Mouse (Mus musculus) limb, embryonic 15.5 days (tissue): ENCODE measurements at regions not wholly inside any gene's neighbourhood (a gene's known extent, or its start where the extent isn't known, plus 50 kb on each side); places are given as distances from the start of the nearest gene placed in this dataset.

Experiments used
- ATAC-seq: fragments of 200-750 bp; cut with Nextera tagmentation; 2 replicates; pipeline ENCODE4 v1.8.0; 2017; ENCODE audit warnings: low read depth, moderate TSS enrichment; ENCODE audit not compliant: insufficient number of reproducible peaks, low FRiP score, low TSS enrichment
- H3K27ac ChIP-seq: fragments of 300-500 bp; sonication (generic); 2 replicates; pipeline ENCODE4 v1.5.1; 2015; ENCODE audit warnings: moderate library complexity, mild to moderate bottlenecking, inconsistent platforms
- H3K27me3 ChIP-seq: fragments of 300-500 bp; sonication (generic); 2 replicates; pipeline ENCODE4 v1.6.1; 2015; ENCODE audit warnings: inconsistent platforms
- H3K36me3 ChIP-seq: fragments of 300-500 bp; sonication (generic); 2 replicates; pipeline ENCODE4 v1.6.1; 2015; ENCODE audit warnings: inconsistent platforms
- H3K4me1 ChIP-seq: fragments of 300-500 bp; sonication (generic); 2 replicates; pipeline ENCODE4 v1.6.1; 2015; ENCODE audit warnings: inconsistent platforms
- H3K4me2 ChIP-seq: fragments of 300-500 bp; sonication (generic); 2 replicates; pipeline ENCODE4 v1.6.1; 2015; ENCODE audit warnings: mild to moderate bottlenecking, inconsistent platforms
- H3K4me3 ChIP-seq: fragments of 300-500 bp; sonication (generic); 2 replicates; pipeline ENCODE4 v1.5.1; 2015; ENCODE audit warnings: mild to moderate bottlenecking, inconsistent platforms
- H3K9ac ChIP-seq: fragments of 300-500 bp; sonication (generic); 2 replicates; pipeline ENCODE4 v1.6.1; 2015; ENCODE audit warnings: inconsistent platforms
- H3K9me3 ChIP-seq: fragments of 300-500 bp; sonication (generic); 2 replicates; pipeline ENCODE4 v1.6.1; 2016; ENCODE audit warnings: inconsistent platforms
- WGBS: fragments of 180-500 bp; shearing (Covaris S2); methylation state at CpG from one replicate; pipeline ENCODE4 v1.1.7; 2015; 5-methylcytosine and 5-hydroxymethylcytosine counted together

DNA sequence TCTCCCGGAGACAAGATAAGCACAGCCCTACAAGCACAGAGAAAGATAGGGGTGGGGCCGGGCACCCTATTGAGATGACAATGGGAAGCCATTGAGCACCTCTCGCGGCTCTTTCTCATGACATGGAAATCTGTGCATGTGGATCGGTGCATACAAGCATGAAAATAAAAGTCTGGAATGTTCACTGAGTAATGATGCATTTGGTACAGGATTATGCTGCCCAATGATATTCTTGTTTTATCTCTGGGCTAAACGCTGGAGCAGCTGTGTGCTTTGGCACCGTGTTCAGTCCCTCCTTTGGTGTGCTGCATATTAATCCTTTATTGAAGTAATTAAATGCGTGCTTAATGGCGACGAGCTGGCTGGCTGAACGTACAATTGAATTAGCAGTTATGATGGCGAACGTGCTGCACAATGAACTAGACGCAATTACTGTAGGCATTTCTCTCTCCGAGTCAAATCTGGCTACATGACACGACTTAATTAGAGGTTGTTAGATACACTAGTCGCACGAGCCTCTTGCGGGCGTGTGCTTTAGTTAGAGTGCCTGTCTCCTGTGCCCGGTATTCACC lies 245.6 kb downstream of the Gpat3 start:
- Histone ChIP-seq H3K4me3 (no peak overlapping the region), H3K36me3 (no peaks in the 10 kb centered on the region), H3K4me1 (no peaks in the 10 kb centered on the region), H3K4me2 (no peak overlapping the region), H3K9me3 (no peaks in the 10 kb centered on the region), H3K9ac (no peak overlapping the region), H3K27me3 (no peaks in the 10 kb centered on the region), H3K27ac (no peak overlapping the region)
- WGBS: 46% methylated on average over 21 of the region's 21 CpGs
- ATAC-seq: no peak

GRCm38 (mm10) chr5:101090415-101091026 lies 245.0 kb downstream of the Gpat3 start:
- Histone ChIP-seq H3K9ac (no peak overlapping the region), H3K4me2 (no peak overlapping the region), H3K27me3 (no peaks in the 10 kb centered on the region), H3K27ac (no peak overlapping the region), H3K36me3 (no peaks in the 10 kb centered on the region), H3K9me3 (no peaks in the 10 kb centered on the region), H3K4me1 (no peaks in the 10 kb centered on the region), H3K4me3 (no peak overlapping the region)
- no peak for ATAC-seq
- WGBS: 60% methylated on average over 7 of the region's 7 CpGs

DNA sequence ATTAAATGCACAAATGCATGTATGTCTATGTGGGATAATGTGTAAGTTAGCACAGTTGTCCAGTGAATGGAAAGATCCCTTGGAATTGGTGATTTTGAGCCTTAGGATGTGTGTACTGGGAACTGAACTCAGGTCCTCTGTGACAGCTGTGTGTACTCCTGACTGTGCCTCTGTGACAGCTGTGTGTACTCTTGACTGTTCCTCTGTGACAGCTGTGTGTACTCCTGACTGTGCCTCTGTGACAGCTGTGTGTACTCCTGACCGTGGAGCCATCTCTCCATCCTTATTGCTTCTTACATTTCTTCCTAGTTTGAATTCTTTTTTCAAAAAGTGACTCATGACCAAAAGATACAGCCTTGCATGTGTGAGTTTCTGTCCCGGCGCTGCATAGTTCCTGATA lies 239.7 kb downstream of the Gpat3 start:
- no peak overlapping the region for H3K27ac ChIP-seq
- ATAC-seq: no peak
- H3K4me1 ChIP-seq: no peaks in the 10 kb centered on the region
- no peak overlapping the region for H3K4me2 ChIP-seq
- H3K4me3 ChIP-seq: no peak overlapping the region
- 83% methylated on average over 3 of the region's 3 CpGs for WGBS
- H3K9me3 ChIP-seq: no peaks in the 10 kb centered on the region
- H3K9ac ChIP-seq: no peak overlapping the region
- no peaks in the 10 kb centered on the region for H3K36me3 ChIP-seq
- H3K27me3 ChIP-seq: no peaks in the 10 kb centered on the region

DNA sequence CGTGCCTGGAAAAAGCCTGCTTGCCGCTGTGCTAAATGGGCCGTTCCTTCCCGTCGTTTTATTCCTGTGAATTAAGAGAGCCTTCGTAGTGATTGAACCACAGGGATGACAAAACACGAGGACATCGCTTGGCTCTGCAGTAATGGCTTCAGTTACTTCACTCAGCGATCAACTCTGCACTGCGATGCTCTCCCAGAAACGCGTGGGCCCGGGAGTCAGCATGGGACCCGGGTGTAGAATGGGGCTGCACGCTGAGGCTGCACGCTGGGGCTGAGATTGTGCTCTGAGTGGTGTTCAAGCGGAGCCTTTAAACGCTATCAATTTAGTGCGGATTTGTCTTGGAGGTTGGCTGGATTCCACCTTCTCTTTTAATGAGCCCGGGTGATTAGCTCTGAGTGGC lies 237.1 kb downstream of the Gpat3 start:
- no peaks in the 10 kb centered on the region for H3K27me3 ChIP-seq
- H3K4me2 ChIP-seq: no peak overlapping the region
- WGBS: 78% methylated on average over 20 of the region's 20 CpGs
- no peaks in the 10 kb centered on the region for H3K36me3 ChIP-seq
- no peaks in the 10 kb centered on the region for H3K9me3 ChIP-seq
- ATAC-seq: no peak
- H3K4me3 ChIP-seq: no peak overlapping the region
- H3K4me1 ChIP-seq: no peaks in the 10 kb centered on the region
- H3K9ac ChIP-seq: no peak overlapping the region
- no peak overlapping the region for H3K27ac ChIP-seq

GRCm38 (mm10) chr5:101064308-101064707 lies 218.8 kb downstream of the Gpat3 start:
- H3K36me3 ChIP-seq: no peaks in the 10 kb centered on the region
- H3K27me3 ChIP-seq: no peaks in the 10 kb centered on the region
- no peaks in the 10 kb centered on the region for H3K4me1 ChIP-seq
- 74% methylated on average over 3 of the region's 3 CpGs for WGBS
- ATAC-seq: no peak
- no peak overlapping the region for H3K27ac ChIP-seq
- H3K4me2 ChIP-seq: no peak overlapping the region
- H3K4me3 ChIP-seq: no peak overlapping the region
- no peak overlapping the region for H3K9ac ChIP-seq
- H3K9me3 ChIP-seq: no peaks in the 10 kb centered on the region

DNA sequence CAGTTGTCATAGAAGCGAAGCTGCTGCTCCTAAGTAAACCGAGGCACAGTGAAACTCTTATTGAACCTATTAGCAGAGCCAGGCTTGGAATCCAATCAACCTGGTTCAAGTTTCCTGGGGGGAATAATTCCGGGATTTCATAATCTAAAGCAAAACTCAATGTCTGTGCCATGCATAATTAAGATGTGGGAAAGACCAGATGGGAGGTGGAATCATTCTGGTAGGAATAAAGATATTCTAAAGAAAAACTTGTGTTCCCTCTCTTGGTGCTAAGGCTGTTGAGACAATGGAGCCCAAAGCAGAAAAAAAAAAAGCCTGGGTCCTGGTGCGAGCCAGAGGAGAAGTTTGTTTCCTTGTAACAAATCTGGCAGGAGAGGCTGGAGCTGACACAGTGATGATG lies 217.7 kb downstream of the Gpat3 start:
- Histone ChIP-seq H3K4me3 (no peak overlapping the region), H3K4me2 (no peak overlapping the region), H3K4me1 (no peaks in the 10 kb centered on the region), H3K9me3 (no peaks in the 10 kb centered on the region), H3K36me3 (no peaks in the 10 kb centered on the region), H3K9ac (no peak overlapping the region), H3K27me3 (no peaks in the 10 kb centered on the region), H3K27ac (no peak overlapping the region)
- ATAC-seq: no peak
- WGBS: 86% methylated on average over 4 of the region's 4 CpGs

DNA sequence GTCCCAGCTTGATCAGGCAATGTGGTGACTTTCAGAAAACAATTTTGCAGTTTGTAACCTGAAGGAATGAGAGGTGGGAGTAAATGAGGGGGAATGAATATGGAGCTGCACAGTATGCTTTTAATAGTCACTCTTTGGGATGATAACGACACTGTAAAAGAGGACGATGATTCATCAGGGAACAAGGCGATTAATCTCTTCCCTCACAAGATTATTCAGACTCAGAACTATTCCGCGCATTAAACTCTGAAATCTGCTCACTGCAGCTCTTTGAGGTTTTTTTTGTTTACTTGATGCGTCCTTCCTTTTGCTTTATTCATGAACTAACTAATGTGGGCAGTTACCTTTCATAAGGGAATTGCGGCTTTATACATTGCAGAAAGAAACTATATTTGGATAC lies 206.1 kb downstream of the Gpat3 start:
- ATAC-seq: no peak
- Histone ChIP-seq H3K4me2 (no peak overlapping the region), H3K27ac (no peak overlapping the region), H3K4me3 (no peak overlapping the region), H3K4me1 (no peaks in the 10 kb centered on the region), H3K9me3 (no peaks in the 10 kb centered on the region), H3K9ac (no peak overlapping the region), H3K27me3 (no peaks in the 10 kb centered on the region), H3K36me3 (no peaks in the 10 kb centered on the region)
- WGBS: 78% methylated on average over 7 of the region's 7 CpGs

DNA sequence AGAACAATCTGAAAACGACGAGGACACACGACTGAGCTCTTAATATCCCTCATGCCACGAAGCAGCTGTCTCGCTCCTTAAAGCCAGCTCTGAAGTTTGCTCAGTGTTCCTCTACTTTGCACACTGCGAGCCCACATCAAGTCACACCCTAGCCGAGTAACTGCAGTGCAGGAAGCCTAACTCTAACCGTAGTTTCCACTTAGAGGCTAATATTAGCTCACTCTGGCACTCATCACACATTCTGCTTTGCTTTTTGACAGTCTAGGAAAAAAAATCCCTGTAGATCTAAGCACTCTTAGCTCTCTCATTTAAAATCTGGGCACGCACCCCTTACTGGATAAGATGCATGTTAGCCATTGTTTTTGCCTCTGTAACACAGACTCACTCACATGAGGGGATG lies 195.0 kb downstream of the Gpat3 start:
- Histone ChIP-seq H3K9ac (no peak overlapping the region), H3K4me2 (no peak overlapping the region), H3K4me3 (no peak overlapping the region), H3K4me1 (no peaks in the 10 kb centered on the region), H3K36me3 (no peaks in the 10 kb centered on the region), H3K27me3 (no peaks in the 10 kb centered on the region), H3K9me3 (no peaks in the 10 kb centered on the region), H3K27ac (no peak overlapping the region)
- ATAC-seq: peak; percentile 24; the same call in 1 of the 2 replicates
- 62% methylated on average over 9 of the region's 9 CpGs for WGBS

- Histone ChIP-seq H3K4me1 (no peaks in the 10 kb centered on the region), H3K4me2 (no peak overlapping the region), H3K27me3 (no peaks in the 10 kb centered on the region), H3K4me3 (no peak overlapping the region), H3K36me3 (no peaks in the 10 kb centered on the region), H3K27ac (no peak overlapping the region), H3K9ac (no peak overlapping the region), H3K9me3 (no peaks in the 10 kb centered on the region)
- no peak for ATAC-seq
- 70% methylated on average over 16 of the region's 16 CpGs for WGBS
Observed at GRCm38 (mm10) chr5:101032968-101033367, 187.5 kb downstream of the Gpat3 start.

DNA sequence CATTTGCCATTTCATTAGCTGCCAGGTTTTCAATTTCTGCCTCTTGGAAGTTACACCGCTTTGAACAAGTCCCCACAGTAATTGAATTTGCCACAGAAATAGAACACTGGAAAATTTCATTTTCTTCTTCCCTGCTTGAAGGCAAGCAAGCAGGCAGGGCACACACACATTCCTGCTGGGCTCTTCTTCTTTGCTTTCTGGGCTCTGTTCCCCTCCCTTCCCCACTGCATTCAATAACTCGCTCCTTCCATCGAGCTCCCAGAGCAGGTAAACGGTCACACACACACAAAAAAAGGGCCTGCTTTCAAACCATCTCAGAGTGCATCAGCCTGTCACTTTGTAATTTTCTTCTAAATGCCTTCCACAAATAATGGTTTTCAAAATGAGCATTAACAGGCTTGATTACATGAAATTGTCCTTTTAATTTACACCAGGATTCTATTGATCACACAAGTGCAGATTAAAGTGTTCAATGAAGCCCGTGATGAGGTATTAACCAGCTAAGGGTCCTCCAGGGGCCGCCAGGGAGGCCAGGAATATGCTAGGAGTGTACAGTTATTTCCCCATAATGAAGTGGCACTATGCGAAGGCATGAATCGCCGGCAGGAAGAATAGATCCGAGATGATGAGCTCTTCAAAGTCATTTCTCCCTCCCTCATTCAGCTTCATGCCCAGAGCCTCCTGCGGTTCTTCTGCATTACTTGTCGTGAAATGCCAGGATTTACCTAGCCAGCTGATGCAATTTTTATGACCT lies 186.8 kb downstream of the Gpat3 start:
- Histone ChIP-seq H3K4me1 (no peaks in the 10 kb centered on the region), H3K36me3 (no peaks in the 10 kb centered on the region), H3K27ac (no peak overlapping the region), H3K4me2 (no peak overlapping the region), H3K4me3 (no peak overlapping the region), H3K27me3 (no peaks in the 10 kb centered on the region), H3K9me3 (no peaks in the 10 kb centered on the region), H3K9ac (no peak overlapping the region)
- WGBS: 67% methylated on average over 12 of the region's 12 CpGs
- ATAC-seq: no peak

GRCm38 (mm10) chr5:101024796-101025195 lies 179.3 kb downstream of the Gpat3 start:
- Histone ChIP-seq H3K4me3 (no peak overlapping the region), H3K36me3 (no peaks in the 10 kb centered on the region), H3K4me1 (peaks cover 8% of the 10 kb centered on the region; the same call in 1 of the 2 replicates), H3K9ac (no peak overlapping the region), H3K4me2 (no peak overlapping the region), H3K27ac (no peak overlapping the region), H3K9me3 (no peaks in the 10 kb centered on the region), H3K27me3 (no peaks in the 10 kb centered on the region)
- WGBS: 64% methylated on average over 5 of the region's 5 CpGs
- ATAC-seq: no peak

- Histone ChIP-seq H3K9me3 (no peaks in the 10 kb centered on the region), H3K36me3 (no peaks in the 10 kb centered on the region), H3K27me3 (no peaks in the 10 kb centered on the region), H3K27ac (no peak overlapping the region), H3K4me3 (no peak overlapping the region), H3K4me1 (peaks cover 8% of the 10 kb centered on the region; the same call in 1 of the 2 replicates), H3K4me2 (no peak overlapping the region), H3K9ac (no peak overlapping the region)
- 59% methylated on average over 8 of the region's 8 CpGs for WGBS
- no peak for ATAC-seq
Observed at GRCm38 (mm10) chr5:101023784-101024183, 178.3 kb downstream of the Gpat3 start.
